Mouse (Mus musculus) kidney, embryonic 15.5 days (tissue): ENCODE data around the gene Prps1l1. TPM values are rescaled to one million over a fixed set of nuclear protein-coding genes. Genes with fewer than 3 reads are reported as not detected.

Source experiments
- ATAC-seq: fragments of 200-750 bp; cut with Nextera tagmentation; replicated peaks from 2 replicates; pipeline ENCODE4 v1.8.0; 2017; ENCODE audit warnings: moderate TSS enrichment; ENCODE audit not compliant: low FRiP score
- H3K27ac ChIP-seq: fragments of 300-500 bp; sonication (generic); 2 replicates; pipeline ENCODE4 v1.5.1; 2015; ENCODE audit warnings: mild to moderate bottlenecking, inconsistent platforms
- H3K27me3 ChIP-seq: fragments of 300-500 bp; sonication (generic); 2 replicates; pipeline ENCODE4 v1.6.1; 2015; ENCODE audit warnings: inconsistent platforms
- H3K36me3 ChIP-seq: fragments of 300-500 bp; sonication (generic); 2 replicates; pipeline ENCODE4 v1.6.1; 2015; ENCODE audit warnings: inconsistent platforms
- H3K4me1 ChIP-seq: fragments of 300-500 bp; sonication (generic); 2 replicates; pipeline ENCODE4 v1.6.1; 2015; ENCODE audit warnings: inconsistent platforms
- H3K4me2 ChIP-seq: fragments of 300-500 bp; sonication (generic); 2 replicates; pipeline ENCODE4 v1.6.1; 2015; ENCODE audit warnings: moderate library complexity, mild to moderate bottlenecking, inconsistent platforms
- H3K4me3 ChIP-seq: fragments of 300-500 bp; sonication (generic); replicated peaks from 2 replicates; pipeline ENCODE4 v1.5.1; 2015; ENCODE audit warnings: mild to moderate bottlenecking, inconsistent platforms
- H3K9ac ChIP-seq: fragments of 300-500 bp; sonication (generic); 2 replicates; pipeline ENCODE4 v1.6.1; 2015; ENCODE audit warnings: mild to moderate bottlenecking, inconsistent platforms
- H3K9me3 ChIP-seq: fragments of 300-500 bp; sonication (generic); replicated peaks from 2 replicates; pipeline ENCODE4 v1.6.1; 2016; ENCODE audit warnings: inconsistent platforms
- WGBS: fragments of 180-500 bp; shearing (Covaris S2); methylation state at CpG from one replicate; pipeline ENCODE4 v1.1.7; 2015; ENCODE audit warnings: mixed read lengths; 5-methylcytosine and 5-hydroxymethylcytosine counted together
- polyA plus RNA-seq: library from polyadenylated mRNA; unstranded; fragments of >200 nt; fragmentation: Nextera tagmentation; extraction: Ambion mirVana; gene quantifications from 2 replicates; pipeline ENCODE4 v1.2.1, GENCODE M21; 2015

The Prps1l1 gene
- 0.09 TPM in 1 of 2 replicates, not detected in the other for polyA plus RNA-seq

GRCm38 (mm10) chr12:34984461-34984860 is at the start of gene Prps1l1:
Prps1l1 (plus strand) TSS chr12:34984761.
- no peak for ATAC-seq

GRCm38 (mm10) chr12:34937918-34938317 is 46.6 kb upstream of the Prps1l1 start:
- Histone ChIP-seq H3K27me3 (no peaks in the 10 kb centered on the region), H3K4me1 (no peaks in the 10 kb centered on the region), H3K4me2 (no peak overlapping the region), H3K27ac (no peak overlapping the region), H3K9me3 (0 out of 2 replicates have a peak, but pooled peaks cover 13% of the 10 kb centered on the region), H3K4me3 (no peak overlapping the region), H3K36me3 (no peaks in the 10 kb centered on the region), H3K9ac (no peak overlapping the region)
- 95% methylated on average over 1 of the region's 1 CpGs for WGBS
- ATAC-seq: no peak

More at GRCm38 (mm10) chr12:34984461-34984860, at the start of gene Prps1l1:
- Histone ChIP-seq H3K4me1 (no peaks in the 10 kb centered on the region), H3K36me3 (no peaks in the 10 kb centered on the region), H3K27ac (no peak within 1 kb of the TSS), H3K4me2 (no peak within 1 kb of the TSS), H3K9me3 (no peaks in the 10 kb centered on the region), H3K9ac (no peak within 1 kb of the TSS), H3K27me3 (no peaks in the 10 kb centered on the region), H3K4me3 (no peak within 1 kb of the TSS)
- 83% methylated on average over 4 of the region's 4 CpGs for WGBS

- 80% methylated on average over 6 of the region's 6 CpGs for WGBS
- Histone ChIP-seq H3K27me3 (no peaks in the 10 kb centered on the region), H3K4me3 (no peak overlapping the region), H3K36me3 (no peaks in the 10 kb centered on the region), H3K27ac (no peak overlapping the region), H3K9ac (no peak overlapping the region), H3K9me3 (no peaks in the 10 kb centered on the region), H3K4me1 (no peaks in the 10 kb centered on the region), H3K4me2 (no peak overlapping the region)
- no peak for ATAC-seq
Measured at GRCm38 (mm10) chr12:34949066-34949706, 35.4 kb upstream of the Prps1l1 start.

- no peak overlapping the region for H3K27ac ChIP-seq
- H3K36me3 ChIP-seq: no peaks in the 10 kb centered on the region
- ATAC-seq: no peak
- no peaks in the 10 kb centered on the region for H3K4me1 ChIP-seq
- H3K9ac ChIP-seq: no peak overlapping the region
- no peak overlapping the region for H3K4me3 ChIP-seq
- no peak overlapping the region for H3K4me2 ChIP-seq
- H3K27me3 ChIP-seq: no peaks in the 10 kb centered on the region
- no peaks in the 10 kb centered on the region for H3K9me3 ChIP-seq
- WGBS: 85% methylated on average over 3 of the region's 3 CpGs
Measured at GRCm38 (mm10) chr12:34975991-34976390, 8.6 kb upstream of the Prps1l1 start.

- H3K9ac ChIP-seq: no peak overlapping the region
- no peak for ATAC-seq
- H3K4me3 ChIP-seq: no peak overlapping the region
- no peaks in the 10 kb centered on the region for H3K27me3 ChIP-seq
- H3K36me3 ChIP-seq: no peaks in the 10 kb centered on the region
- no peaks in the 10 kb centered on the region for H3K9me3 ChIP-seq
- H3K27ac ChIP-seq: no peak overlapping the region
- no peak overlapping the region for H3K4me2 ChIP-seq
- no peaks in the 10 kb centered on the region for H3K4me1 ChIP-seq
- 85% methylated on average over 5 of the region's 5 CpGs for WGBS
Measured at GRCm38 (mm10) chr12:34985865-34986264, 1.3 kb downstream of the Prps1l1 start.

- 85% methylated on average over 7 of the region's 7 CpGs for WGBS
- no peaks in the 10 kb centered on the region for H3K9me3 ChIP-seq
- H3K9ac ChIP-seq: no peak overlapping the region
- no peak overlapping the region for H3K4me3 ChIP-seq
- H3K27ac ChIP-seq: no peak overlapping the region
- H3K36me3 ChIP-seq: no peaks in the 10 kb centered on the region
- H3K4me1 ChIP-seq: no peaks in the 10 kb centered on the region
- no peak overlapping the region for H3K4me2 ChIP-seq
- ATAC-seq: no peak
- H3K27me3 ChIP-seq: no peaks in the 10 kb centered on the region
Measured at GRCm38 (mm10) chr12:34989537-34990200, 5.1 kb downstream of the Prps1l1 start.

- no peaks in the 10 kb centered on the region for H3K36me3 ChIP-seq
- ATAC-seq: no peak
- no peaks in the 10 kb centered on the region for H3K9me3 ChIP-seq
- H3K4me2 ChIP-seq: no peak overlapping the region
- no peak overlapping the region for H3K9ac ChIP-seq
- H3K27ac ChIP-seq: no peak overlapping the region
- WGBS: 84% methylated on average over 4 of the region's 4 CpGs
- no peaks in the 10 kb centered on the region for H3K27me3 ChIP-seq
- H3K4me1 ChIP-seq: no peaks in the 10 kb centered on the region
- no peak overlapping the region for H3K4me3 ChIP-seq
Measured at GRCm38 (mm10) chr12:34990387-34990786, 5.8 kb downstream of the Prps1l1 start.

- H3K9ac ChIP-seq: no peak overlapping the region
- 80% methylated on average over 2 of the region's 2 CpGs for WGBS
Measured at GRCm38 (mm10) chr12:34991900-34992299, 7.3 kb downstream of the Prps1l1 start.

GRCm38 (mm10) chr12:34997597-34998182 is 13.1 kb downstream of the Prps1l1 start:
- H3K4me2 ChIP-seq: no peak overlapping the region
- H3K4me3 ChIP-seq: no peak overlapping the region
- WGBS: 83% methylated on average over 3 of the region's 3 CpGs
- H3K36me3 ChIP-seq: no peaks in the 10 kb centered on the region
- H3K27me3 ChIP-seq: no peaks in the 10 kb centered on the region
- no peak overlapping the region for H3K9ac ChIP-seq
- ATAC-seq: no peak
- no peaks in the 10 kb centered on the region for H3K4me1 ChIP-seq
- no peaks in the 10 kb centered on the region for H3K9me3 ChIP-seq
- H3K27ac ChIP-seq: no peak overlapping the region

More at GRCm38 (mm10) chr12:34991900-34992299, 7.3 kb downstream of the Prps1l1 start:
- no peaks in the 10 kb centered on the region for H3K9me3 ChIP-seq
- no peaks in the 10 kb centered on the region for H3K4me1 ChIP-seq
- no peak overlapping the region for H3K27ac ChIP-seq
- H3K4me3 ChIP-seq: no peak overlapping the region
- no peaks in the 10 kb centered on the region for H3K27me3 ChIP-seq
- ATAC-seq: no peak
- H3K4me2 ChIP-seq: no peak overlapping the region
- no peaks in the 10 kb centered on the region for H3K36me3 ChIP-seq

GRCm38 (mm10) chr12:34998778-34999467 is 14.4 kb downstream of the Prps1l1 start:
- ATAC-seq: no peak
- no peak overlapping the region for H3K27ac ChIP-seq
- no peaks in the 10 kb centered on the region for H3K36me3 ChIP-seq
- no peaks in the 10 kb centered on the region for H3K9me3 ChIP-seq
- no peak overlapping the region for H3K4me2 ChIP-seq
- 41% methylated on average over 12 of the region's 12 CpGs for WGBS
- no peak overlapping the region for H3K9ac ChIP-seq
- H3K4me3 ChIP-seq: no peak overlapping the region
- H3K4me1 ChIP-seq: no peaks in the 10 kb centered on the region
- no peaks in the 10 kb centered on the region for H3K27me3 ChIP-seq

- WGBS: 60% methylated on average over 4 of the region's 4 CpGs
- Histone ChIP-seq H3K36me3 (no peaks in the 10 kb centered on the region), H3K27ac (no peak overlapping the region), H3K4me2 (no peak overlapping the region), H3K27me3 (no peaks in the 10 kb centered on the region), H3K4me1 (no peaks in the 10 kb centered on the region), H3K4me3 (no peak overlapping the region), H3K9ac (no peak overlapping the region), H3K9me3 (no peaks in the 10 kb centered on the region)
- ATAC-seq: no peak
Measured at GRCm38 (mm10) chr12:35000323-35000722, 15.8 kb downstream of the Prps1l1 start.

GRCm38 (mm10) chr12:35005748-35006147 is 21.2 kb downstream of the Prps1l1 start:
- Histone ChIP-seq H3K27me3 (no peaks in the 10 kb centered on the region), H3K9ac (no peak overlapping the region), H3K27ac (no peak overlapping the region), H3K9me3 (no peaks in the 10 kb centered on the region), H3K4me2 (no peak overlapping the region), H3K4me1 (peaks cover 7% of the 10 kb centered on the region; the same call in 1 of the 2 replicates), H3K4me3 (no peak overlapping the region), H3K36me3 (no peaks in the 10 kb centered on the region)
- no peak for ATAC-seq
